Mouse (Mus musculus): ENCODE measurements around the gene Dspp. TPM values are rescaled to one million over a fixed set of nuclear protein-coding genes. Genes with fewer than 3 reads are reported as not detected.
A peak's percentile ranks its signal among the peaks of the same experiment; 100 is the strongest.

Gene Dspp
- total and polyA plus RNA-seq, 3 experiments, result not detected

GRCm38 (mm10) chr5:104218926-104219325, 48.4 kb downstream of the Dspp start:
- in situ Hi-C loops (cut with MboI; ENCODE audit: low pct_ligation_motif_present, low pct_unique_long_range_greater_than_20kb, low sequenced_read_pairs) (loop anchor here (25.0 kb wide), 1 partner anchor 218 kb away; the partner anchor contains the start of gene Spp1), dilution Hi-C loops (cut with MboI; ENCODE audit: extremely low pct_ligation_motif_present, extremely low pct_unique_long_range_greater_than_20kb, low sequenced_read_pairs) (no loop called here)
- no peak overlapping the region for H3K27ac ChIP-seq (ENCODE audit: insufficient read depth, low read depth)
- H3K9ac ChIP-seq (ENCODE audit: insufficient read depth, low read depth), result no peak overlapping the region
- H3K4me3 ChIP-seq (replicated peaks in 1 of 3; ENCODE audit: low read depth in 2 of 3, low read length in 2 of 3, poor library complexity in 1 of 3), result no peak overlapping the region
- H3K4me1 ChIP-seq (ENCODE audit: control insufficient read depth in 1 of 2, insufficient read depth in 2 of 2), result no peaks in the 10 kb centered on the region
- no peaks in the 10 kb centered on the region for H3K79me2 ChIP-seq (replicated peaks; ENCODE audit: control insufficient read depth, extremely low read depth, insufficient read depth, poor library complexity, severe bottlenecking)
- peaks cover 3% of the 10 kb centered on the region for H3K9me3 ChIP-seq (replicated peaks; ENCODE audit: low read length)
- TF ChIP-seq JUND (conservative IDR thresholded peaks at IDR 0.05; ENCODE audit: low read depth, low read length), result no peak
- TF ChIP-seq RCOR1 (conservative IDR thresholded peaks at IDR 0.05; ENCODE audit: low read depth, low read length), result no peak
- no peak for TF ChIP-seq CHD2 (IDR thresholded peaks at IDR 0.05; ENCODE audit: low read length)
- TF ChIP-seq E2F4 (IDR thresholded peaks at IDR 0.05; ENCODE audit: insufficient replicate concordance, low read depth, low read length), result no peak
- peak; percentile 80 to 85 for TF ChIP-seq CTCF (conservative IDR thresholded peaks at IDR 0.05 in 1 of 2, IDR thresholded peaks at IDR 0.05 in 1 of 2; ENCODE audit: low read depth in 2 of 2, low read length in 2 of 2)
- TF ChIP-seq NELFE (IDR thresholded peaks at IDR 0.05; ENCODE audit: low read depth, low read length), result no peak
- TF ChIP-seq NRF1 (IDR thresholded peaks at IDR 0.05; ENCODE audit: low read depth, low read length), result no peak
- TF ChIP-seq MAZ (IDR thresholded peaks at IDR 0.05; ENCODE audit: low read depth, low read length), result no peak
- TF ChIP-seq POLR2AphosphoS2 (IDR thresholded peaks at IDR 0.05; ENCODE audit: low read depth, low read length), result no peak
- TF ChIP-seq KAT2A (IDR thresholded peaks at IDR 0.05; ENCODE audit: insufficient replicate concordance, low read length), result no peak
- TF ChIP-seq PAX5 (IDR thresholded peaks at IDR 0.05; ENCODE audit: low read length), result no peak
- TF ChIP-seq POLR2A (IDR thresholded peaks at IDR 0.05; ENCODE audit: low read depth, low read length), result no peak
- no peak for TF ChIP-seq SIN3A (IDR thresholded peaks at IDR 0.05; ENCODE audit: low read length)
- peak; percentile 78 for TF ChIP-seq RAD21 (IDR thresholded peaks at IDR 0.05; ENCODE audit: low read depth, low read length)
- TF ChIP-seq MAX (IDR thresholded peaks at IDR 0.05; ENCODE audit: low read length), result no peak
- TF ChIP-seq BHLHE40 (IDR thresholded peaks at IDR 0.05; ENCODE audit: low read depth, low read length), result no peak
- no peak for TF ChIP-seq MEF2A (IDR thresholded peaks at IDR 0.05; ENCODE audit: borderline replicate concordance, low read depth, low read length)
- no peak for TF ChIP-seq EP300 (IDR thresholded peaks at IDR 0.05; ENCODE audit: low read length)
- peak; percentile 71 for TF ChIP-seq SMC3 (IDR thresholded peaks at IDR 0.05; ENCODE audit: low read depth, low read length)
- TF ChIP-seq JUN (IDR thresholded peaks at IDR 0.05; ENCODE audit: insufficient read depth, low read depth, low read length), result no peak
- H3K27me3 ChIP-seq (replicated peaks), result no peaks in the 10 kb centered on the region
- DNase-seq (ENCODE audit: extremely low read depth), result peak; percentile 41
- no peaks in the 10 kb centered on the region for H3K36me3 ChIP-seq (replicated peaks in 1 of 2; ENCODE audit: control insufficient read depth in 1 of 2, insufficient read depth in 1 of 2, low read length in 1 of 2)
- H3K4me2 ChIP-seq (ENCODE audit: insufficient read depth, low read depth, poor library complexity, severe bottlenecking), result no peak overlapping the region

GRCm38 (mm10) chr5:104224299-104224698, 53.8 kb downstream of the Dspp start:
- DNase-seq (ENCODE audit: extremely low read depth), result no peak
- dilution Hi-C loops (cut with MboI; ENCODE audit: extremely low pct_ligation_motif_present, extremely low pct_unique_long_range_greater_than_20kb, low sequenced_read_pairs), result no loop called here
- Histone ChIP-seq H3K27me3 (replicated peaks) (no peaks in the 10 kb centered on the region), H3K9ac (ENCODE audit: insufficient read depth, low read depth) (no peak overlapping the region), H3K79me2 (replicated peaks; ENCODE audit: control insufficient read depth, extremely low read depth, insufficient read depth, poor library complexity, severe bottlenecking) (no peaks in the 10 kb centered on the region), H3K36me3 (replicated peaks in 1 of 2; ENCODE audit: control insufficient read depth in 1 of 2, insufficient read depth in 1 of 2, low read length in 1 of 2) (no peaks in the 10 kb centered on the region), H3K4me1 (ENCODE audit: control insufficient read depth in 1 of 2, insufficient read depth in 2 of 2) (no peaks in the 10 kb centered on the region), H3K9me3 (replicated peaks; ENCODE audit: low read length) (peaks cover 3% of the 10 kb centered on the region), H3K4me2 (ENCODE audit: insufficient read depth, low read depth, poor library complexity, severe bottlenecking) (no peak overlapping the region), H3K27ac (ENCODE audit: insufficient read depth, low read depth) (no peak overlapping the region), H3K4me3 (replicated peaks in 1 of 3; ENCODE audit: low read depth in 2 of 3, low read length in 2 of 3, poor library complexity in 1 of 3) (no peak overlapping the region)
- in situ Hi-C loops (cut with MboI; ENCODE audit: low pct_ligation_motif_present, low pct_unique_long_range_greater_than_20kb, low sequenced_read_pairs), result loop anchor here (5.0 to 25.0 kb wide), 2 partner anchors 113 to 213 kb away; partner anchors contain the start of gene Spp1
- no peak for TF ChIP-seq TBP (conservative IDR thresholded peaks at IDR 0.05; ENCODE audit: low read depth, low read length)
